Mouse (Mus musculus): ENCODE measurements around the gene Lcmt1. TPM values are rescaled to one million over a fixed set of nuclear protein-coding genes. Genes with fewer than 3 reads are reported as not detected.
A peak's percentile ranks its signal among the peaks of the same experiment; 100 is the strongest.

Lcmt1 gene
- polyA plus RNA-seq, 1 experiment from 2014 or later, result 30.6 TPM

GRCm38 (mm10) chr7:123429624-123430410 lies 60.2 kb downstream of the Lcmt1 start:
- Histone ChIP-seq H3K9me3 (replicated peaks) (no peaks in the 10 kb centered on the region), H3K27me3 (no peaks in the 10 kb centered on the region), H3K27ac (no peak overlapping the region), H3K9ac (no peak overlapping the region), H3K4me2 (no peak overlapping the region), H3K4me1 (replicated peaks) (peaks cover 17% of the 10 kb centered on the region), H3K36me3 (peaks cover 18% of the 10 kb centered on the region), H3K4me3 (replicated peaks) (no peak overlapping the region)
- DNase-seq, result no peak
- peak; percentile 42; the same call in 1 of the 2 replicates for ATAC-seq (ENCODE audit: low read depth)
- WGBS (ENCODE audit: insufficient replicate concordance), result 55% methylated on average over 8 of the region's 8 CpGs

GRCm38 (mm10) chr7:123430411-123430705 lies 60.8 kb downstream of the Lcmt1 start:
- 82% methylated on average over 4 of the region's 4 CpGs for WGBS (ENCODE audit: insufficient replicate concordance)
- H3K27ac ChIP-seq, result no peak overlapping the region
- peak; percentile 49 for ATAC-seq (ENCODE audit: low read depth)

GRCm38 (mm10) chr7:123431206-123431605 lies 61.6 kb downstream of the Lcmt1 start:
- no peak for ATAC-seq (ENCODE audit: low read depth)
- peaks cover 17% of the 10 kb centered on the region for H3K4me1 ChIP-seq (replicated peaks)
- no peak overlapping the region for H3K9ac ChIP-seq
- H3K27me3 ChIP-seq, result no peaks in the 10 kb centered on the region
- no peaks in the 10 kb centered on the region for H3K9me3 ChIP-seq (replicated peaks)
- no peak for DNase-seq
- no peak overlapping the region for H3K4me3 ChIP-seq (replicated peaks)
- no peak overlapping the region for H3K4me2 ChIP-seq
- no peak overlapping the region for H3K27ac ChIP-seq
- peaks cover 8% of the 10 kb centered on the region; the same call in 1 of the 2 replicates for H3K36me3 ChIP-seq
- WGBS (ENCODE audit: insufficient replicate concordance), result 76% methylated on average over 4 of the region's 4 CpGs

More at GRCm38 (mm10) chr7:123430411-123430705, 60.8 kb downstream of the Lcmt1 start:
- Histone ChIP-seq H3K4me1 (replicated peaks) (peaks cover 17% of the 10 kb centered on the region), H3K36me3 (peaks cover 16% of the 10 kb centered on the region), H3K27me3 (no peaks in the 10 kb centered on the region), H3K4me3 (replicated peaks) (no peak overlapping the region), H3K9ac (no peak overlapping the region), H3K4me2 (no peak overlapping the region), H3K9me3 (replicated peaks) (no peaks in the 10 kb centered on the region)
- DNase-seq, result no peak

- no peak overlapping the region for H3K27ac ChIP-seq
- no peaks in the 10 kb centered on the region for H3K9me3 ChIP-seq (replicated peaks)
- DNase-seq (no peak), ATAC-seq (ENCODE audit: low read depth) (no peak)
- H3K27me3 ChIP-seq, result no peaks in the 10 kb centered on the region
- no peaks in the 10 kb centered on the region for H3K36me3 ChIP-seq
- H3K9ac ChIP-seq, result no peak overlapping the region
- no peak overlapping the region for H3K4me3 ChIP-seq (replicated peaks)
- no peaks in the 10 kb centered on the region; the same call in 1 of the 2 replicates for H3K4me1 ChIP-seq (replicated peaks)
- no peak overlapping the region for H3K4me2 ChIP-seq
- WGBS (ENCODE audit: insufficient replicate concordance), result 57% methylated on average over 1 of the region's 1 CpGs
These were observed 72.5 kb downstream of the Lcmt1 start for GRCm38 (mm10) chr7:123442079-123442478.

GRCm38 (mm10) chr7:123448794-123449193 lies 79.2 kb downstream of the Lcmt1 start:
- ATAC-seq (ENCODE audit: low read depth) (no peak), DNase-seq (no peak)
- Histone ChIP-seq H3K9me3 (replicated peaks) (no peaks in the 10 kb centered on the region), H3K4me3 (replicated peaks) (no peak overlapping the region), H3K9ac (no peak overlapping the region), H3K4me2 (no peak overlapping the region), H3K4me1 (replicated peaks) (peaks cover 28% of the 10 kb centered on the region), H3K27ac (no peak overlapping the region), H3K36me3 (no peaks in the 10 kb centered on the region), H3K27me3 (no peaks in the 10 kb centered on the region)
- WGBS (ENCODE audit: insufficient replicate concordance), result 79% methylated on average over 2 of the region's 2 CpGs

- Histone ChIP-seq H3K27me3 (no peaks in the 10 kb centered on the region), H3K4me1 (replicated peaks) (peaks cover 30% of the 10 kb centered on the region), H3K36me3 (no peaks in the 10 kb centered on the region), H3K9me3 (replicated peaks) (no peaks in the 10 kb centered on the region), H3K27ac (no peak overlapping the region), H3K4me2 (no peak overlapping the region), H3K4me3 (replicated peaks) (no peak overlapping the region), H3K9ac (no peak overlapping the region)
- DNase-seq, result no peak
- WGBS (ENCODE audit: insufficient replicate concordance), result 76% methylated on average over 10 of the region's 10 CpGs
- ATAC-seq (ENCODE audit: low read depth), result no peak
These were observed 80.1 kb downstream of the Lcmt1 start for GRCm38 (mm10) chr7:123449676-123450075.

- WGBS (ENCODE audit: insufficient replicate concordance), result 54% methylated on average over 2 of the region's 2 CpGs
- Histone ChIP-seq H3K4me1 (replicated peaks) (peaks cover 30% of the 10 kb centered on the region), H3K4me2 (no peak overlapping the region), H3K9ac (no peak overlapping the region), H3K27me3 (no peaks in the 10 kb centered on the region), H3K4me3 (replicated peaks) (no peak overlapping the region), H3K27ac (no peak overlapping the region), H3K36me3 (no peaks in the 10 kb centered on the region), H3K9me3 (replicated peaks) (no peaks in the 10 kb centered on the region)
- peak; percentile 84 for ATAC-seq (ENCODE audit: low read depth)
- no peak for DNase-seq
These were observed 80.9 kb downstream of the Lcmt1 start for GRCm38 (mm10) chr7:123450515-123450914.

- H3K9ac ChIP-seq, result no peak overlapping the region
- no peaks in the 10 kb centered on the region for H3K27me3 ChIP-seq
- no peak overlapping the region for H3K4me2 ChIP-seq
- WGBS (ENCODE audit: insufficient replicate concordance), result 67% methylated on average over 6 of the region's 6 CpGs
- no peak overlapping the region for H3K27ac ChIP-seq
- no peaks in the 10 kb centered on the region for H3K9me3 ChIP-seq (replicated peaks)
- ATAC-seq (ENCODE audit: low read depth) (no peak), DNase-seq (no peak)
- no peak overlapping the region for H3K4me3 ChIP-seq (replicated peaks)
- no peaks in the 10 kb centered on the region for H3K36me3 ChIP-seq
- H3K4me1 ChIP-seq (replicated peaks), result peaks cover 44% of the 10 kb centered on the region
These were observed 83.0 kb downstream of the Lcmt1 start for GRCm38 (mm10) chr7:123452551-123452950.

GRCm38 (mm10) chr7:123453066-123453465 lies 83.5 kb downstream of the Lcmt1 start:
- no peak for ATAC-seq (ENCODE audit: low read depth)
- Histone ChIP-seq H3K4me1 (replicated peaks) (peaks cover 49% of the 10 kb centered on the region), H3K27ac (no peak overlapping the region), H3K4me3 (replicated peaks) (no peak overlapping the region), H3K9ac (no peak overlapping the region), H3K4me2 (no peak overlapping the region), H3K36me3 (no peaks in the 10 kb centered on the region), H3K9me3 (replicated peaks) (no peaks in the 10 kb centered on the region), H3K27me3 (no peaks in the 10 kb centered on the region)
- WGBS (ENCODE audit: insufficient replicate concordance), result 64% methylated on average over 8 of the region's 8 CpGs
- no peak for DNase-seq

GRCm38 (mm10) chr7:123455088-123455487 lies 85.5 kb downstream of the Lcmt1 start:
- no peak for DNase-seq
- WGBS (ENCODE audit: insufficient replicate concordance), result 85% methylated on average over 3 of the region's 3 CpGs
- no peaks in the 10 kb centered on the region for H3K27me3 ChIP-seq
- peaks cover 58% of the 10 kb centered on the region for H3K4me1 ChIP-seq (replicated peaks)
- H3K9me3 ChIP-seq (replicated peaks), result no peaks in the 10 kb centered on the region
- no peak overlapping the region for H3K27ac ChIP-seq
- H3K4me2 ChIP-seq, result no peak overlapping the region
- no peaks in the 10 kb centered on the region for H3K36me3 ChIP-seq
- H3K4me3 ChIP-seq (replicated peaks), result no peak overlapping the region
- no peak for ATAC-seq (ENCODE audit: low read depth)
- H3K9ac ChIP-seq, result no peak overlapping the region

- Histone ChIP-seq H3K4me1 (replicated peaks) (peaks cover 75% of the 10 kb centered on the region), H3K4me2 (peak overlapping the region; percentile 53), H3K36me3 (no peaks in the 10 kb centered on the region), H3K27me3 (no peaks in the 10 kb centered on the region), H3K4me3 (replicated peaks) (no peak overlapping the region; the same call in 1 of the 2 replicates), H3K9me3 (replicated peaks) (no peaks in the 10 kb centered on the region), H3K9ac (peak overlapping the region; percentile 34; the same call in 1 of the 2 replicates), H3K27ac (peak overlapping the region; percentile 75)
- 53% methylated on average over 4 of the region's 4 CpGs for WGBS (ENCODE audit: insufficient replicate concordance)
- no peak for ATAC-seq (ENCODE audit: low read depth)
- peak; percentile 16 for DNase-seq
These were observed 88.7 kb downstream of the Lcmt1 start for GRCm38 (mm10) chr7:123458309-123458708.

- Histone ChIP-seq H3K9ac (peak overlapping the region; percentile 38), H3K9me3 (replicated peaks) (no peaks in the 10 kb centered on the region), H3K4me1 (replicated peaks) (peaks cover 77% of the 10 kb centered on the region), H3K27me3 (no peaks in the 10 kb centered on the region; the same call in 1 of the 2 replicates), H3K4me3 (replicated peaks) (peak overlapping the region; percentile 22; the same call in 1 of the 2 replicates), H3K4me2 (peak overlapping the region; percentile 50), H3K36me3 (no peaks in the 10 kb centered on the region), H3K27ac (peak overlapping the region; percentile 87)
- DNase-seq (peak; percentile 63), ATAC-seq (ENCODE audit: low read depth) (peak; percentile 71)
- WGBS (ENCODE audit: insufficient replicate concordance), result 26% methylated on average over 4 of the region's 4 CpGs
These were observed 89.7 kb downstream of the Lcmt1 start for GRCm38 (mm10) chr7:123459247-123459646.
